Mouse (Mus musculus) MEL (cell line): ENCODE results near the gene Ppp1ca. TPM values are rescaled to one million over a fixed set of nuclear protein-coding genes. Genes with fewer than 3 reads are reported as not detected.
A peak's percentile ranks its signal among the peaks of the same experiment; 100 is the strongest.

Experiments used
- DNase-seq: peaks from one replicate; pipeline ENCODE4 v3.0.0; 2011; ENCODE audit warnings: low read depth, low spot score
- H3K27ac ChIP-seq: 2 replicates; pipeline ENCODE4 v1.5.1; 2012; ENCODE audit warnings: low read depth, mild to moderate bottlenecking, control low read depth, low read length, moderate library complexity; ENCODE audit not compliant: control insufficient read depth
- H3K27me3 ChIP-seq, 2 experiments: fragments of 150-350 bp in 1 of 2; sonication (generic) in 1 of 2; 2 replicates each; pipeline ENCODE4 v1.6.1; 2012; ENCODE audit warnings: low read length in 2 of 2, mild to moderate bottlenecking in 2 of 2, improper control_type of control experiment in 1 of 2, moderate library complexity in 1 of 2; ENCODE audit not compliant: insufficient read depth in 2 of 2, control insufficient read depth in 1 of 2
- H3K36me3 ChIP-seq, 2 experiments: 2 replicates each; pipeline ENCODE4 v1.6.1; 2012 to 2014; ENCODE audit warnings: low read length in 2 of 2, improper control_type of control experiment in 1 of 2, inconsistent platforms in 1 of 2, mild to moderate bottlenecking in 1 of 2; ENCODE audit not compliant: insufficient read depth in 2 of 2, control insufficient read depth in 1 of 2
- H3K4me1 ChIP-seq, 2 experiments: fragments of 150-350 bp in 1 of 2; sonication (generic) in 1 of 2; 2 replicates each; pipeline ENCODE4 v1.6.1; 2012; ENCODE audit warnings: low read length in 2 of 2, improper control_type of control experiment in 1 of 2, mild to moderate bottlenecking in 1 of 2; ENCODE audit not compliant: insufficient read depth in 2 of 2, control insufficient read depth in 1 of 2
- H3K4me3 ChIP-seq, 2 experiments: fragments of 150-350 bp in 1 of 2; sonication (generic) in 1 of 2; 2 replicates each; pipeline ENCODE4 v1.5.1; 2012; ENCODE audit warnings: low read depth in 2 of 2, low read length in 2 of 2, mild to moderate bottlenecking in 2 of 2, moderate library complexity in 2 of 2, control low read depth in 1 of 2, improper control_type of control experiment in 1 of 2; ENCODE audit not compliant: control insufficient read depth in 1 of 2, insufficient read depth in 1 of 2
- H3K79me2 ChIP-seq: 2 replicates; pipeline ENCODE4 v1.6.1; 2012; ENCODE audit warnings: mild to moderate bottlenecking, low read length, moderate library complexity; ENCODE audit not compliant: control insufficient read depth, poor library complexity, insufficient read depth
- H3K9ac ChIP-seq: 2 replicates; pipeline ENCODE4 v1.6.1; 2012; ENCODE audit warnings: low read depth, mild to moderate bottlenecking, control low read depth, low read length, moderate library complexity; ENCODE audit not compliant: control insufficient read depth, poor library complexity, severe bottlenecking
- H3K9me3 ChIP-seq: fragments of 150-350 bp; sonication (generic); replicated peaks from 2 replicates; pipeline ENCODE4 v1.6.1; 2012; ENCODE audit warnings: mild to moderate bottlenecking, low read length, improper control_type of control experiment, moderate library complexity; ENCODE audit not compliant: insufficient read depth
- BHLHE40 ChIP-seq: IDR thresholded peaks from 2 replicates; pipeline ENCODE4 v1.6.1; 2012; ENCODE audit warnings: low read depth, mild to moderate bottlenecking, inconsistent platforms, low read length, improper control_type of control experiment, borderline replicate concordance
- CTCF ChIP-seq, 3 experiments: IDR thresholded peaks in 2 of 3; conservative IDR thresholded peaks in 1 of 3; 2 replicates each; pipeline ENCODE4 v1.5.1; 2011 to 2012; ENCODE audit warnings: low read length in 3 of 3, low read depth in 2 of 3, mild to moderate bottlenecking in 2 of 3, improper control_type of control experiment in 1 of 3, inconsistent platforms in 1 of 3, mixed read lengths in 1 of 3, moderate library complexity in 1 of 3; ENCODE audit not compliant: control insufficient read depth in 1 of 3, insufficient read depth in 1 of 3, poor library complexity in 1 of 3, severe bottlenecking in 1 of 3
- ELF1 ChIP-seq: IDR thresholded peaks from 2 replicates; pipeline ENCODE4 v1.6.1; 2014; ENCODE audit warnings: low read depth, mild to moderate bottlenecking, inconsistent platforms, low read length, improper control_type of control experiment, moderate library complexity
- GABPA ChIP-seq: IDR thresholded peaks from 2 replicates; pipeline ENCODE4 v1.6.1; 2012; ENCODE audit warnings: low read depth, mild to moderate bottlenecking, inconsistent platforms, low read length, improper control_type of control experiment, moderate library complexity
- GATA1 ChIP-seq: IDR thresholded peaks from 2 replicates; pipeline ENCODE4 v1.6.1; 2011; ENCODE audit warnings: low read depth, low read length, improper control_type of control experiment
- HCFC1 ChIP-seq: IDR thresholded peaks from 2 replicates; pipeline ENCODE4 v1.6.1; 2012; ENCODE audit warnings: low read depth, mild to moderate bottlenecking, inconsistent platforms, low read length, improper control_type of control experiment, moderate library complexity
- JUND ChIP-seq: IDR thresholded peaks from 2 replicates; pipeline ENCODE4 v1.6.1; 2011; ENCODE audit warnings: low read depth, mild to moderate bottlenecking, improper control_type of control experiment, low read length
- MAFK ChIP-seq: IDR thresholded peaks from 2 replicates; pipeline ENCODE4 v1.6.1; 2011; ENCODE audit warnings: low read depth, mild to moderate bottlenecking, low read length, improper control_type of control experiment, borderline replicate concordance
- MAZ ChIP-seq: IDR thresholded peaks from 2 replicates; pipeline ENCODE4 v1.6.1; 2012; ENCODE audit warnings: low read depth, mild to moderate bottlenecking, inconsistent platforms, low read length, improper control_type of control experiment
- MEF2A ChIP-seq: IDR thresholded peaks from 2 replicates; pipeline ENCODE4 v1.6.1; 2014; ENCODE audit warnings: low read depth, mild to moderate bottlenecking, inconsistent platforms, low read length, improper control_type of control experiment; ENCODE audit not compliant: poor library complexity, insufficient replicate concordance, severe bottlenecking; ENCODE audit errors: extremely low read depth
- MYB ChIP-seq: IDR thresholded peaks from 2 replicates; pipeline ENCODE4 v1.6.1; 2011; ENCODE audit warnings: mild to moderate bottlenecking, low read depth, low read length, improper control_type of control experiment
- NRF1 ChIP-seq: IDR thresholded peaks from 2 replicates; pipeline ENCODE4 v1.6.1; 2014; ENCODE audit warnings: low read depth, mild to moderate bottlenecking, inconsistent platforms, low read length, improper control_type of control experiment, moderate library complexity; ENCODE audit not compliant: poor library complexity, insufficient read depth, severe bottlenecking
- POLR2A ChIP-seq, 2 experiments: IDR thresholded peaks; 2 replicates each; pipeline ENCODE4 v1.6.1; 2011 to 2012; ENCODE audit warnings: low read length in 2 of 2, mild to moderate bottlenecking in 2 of 2, control low read depth in 1 of 2, improper control_type of control experiment in 1 of 2, low read depth in 1 of 2, moderate library complexity in 1 of 2; ENCODE audit not compliant: control insufficient read depth in 1 of 2, insufficient read depth in 1 of 2, poor library complexity in 1 of 2
- POLR2AphosphoS5 ChIP-seq: IDR thresholded peaks from 2 replicates; pipeline ENCODE4 v1.6.1; 2012; ENCODE audit warnings: low read depth, borderline replicate concordance, mild to moderate bottlenecking, inconsistent platforms, low read length, moderate library complexity, mixed read lengths
- SIN3A ChIP-seq: IDR thresholded peaks from 2 replicates; pipeline ENCODE4 v1.6.1; 2012; ENCODE audit warnings: low read length, improper control_type of control experiment, inconsistent platforms
- TCF12 ChIP-seq: IDR thresholded peaks from 2 replicates; pipeline ENCODE4 v1.6.1; 2014; ENCODE audit warnings: low read depth, mild to moderate bottlenecking, inconsistent platforms, low read length, improper control_type of control experiment, moderate library complexity
- USF1 ChIP-seq: IDR thresholded peaks from 2 replicates; pipeline ENCODE4 v1.6.1; 2014; ENCODE audit warnings: low read depth, mild to moderate bottlenecking, inconsistent platforms, low read length, improper control_type of control experiment, moderate library complexity
- ZC3H11A ChIP-seq: IDR thresholded peaks from 2 replicates; pipeline ENCODE4 v1.6.1; 2012; ENCODE audit warnings: low read depth, mild to moderate bottlenecking, inconsistent platforms, low read length, improper control_type of control experiment
- polyA plus RNA-seq, 2 experiments: library from polyadenylated mRNA; stranded (reverse) in 1 of 2; unstranded in 1 of 2; fragments of >175 nt in 1 of 2; fragments of >200 nt in 1 of 2; gene quantifications; 2 replicates each; pipeline versions ENCODE4 v1.2.1 to v1.2.4; 2012; ENCODE audit warnings: low replicate concordance in 2 of 2, low read depth in 1 of 2; ENCODE audit not compliant: insufficient read length in 2 of 2, insufficient read depth in 1 of 2, missing spikeins in 1 of 2
- total RNA-seq: library from RNA; depleted of rRNA; stranded (reverse); fragments of 300-350 nt; gene quantifications from 2 replicates; pipeline ENCODE4 v1.2.3, GENCODE M21; 2012

Gene Ppp1ca
- total and polyA plus RNA-seq, 3 experiments = 453 to 505 (median 455) TPM

DNA sequence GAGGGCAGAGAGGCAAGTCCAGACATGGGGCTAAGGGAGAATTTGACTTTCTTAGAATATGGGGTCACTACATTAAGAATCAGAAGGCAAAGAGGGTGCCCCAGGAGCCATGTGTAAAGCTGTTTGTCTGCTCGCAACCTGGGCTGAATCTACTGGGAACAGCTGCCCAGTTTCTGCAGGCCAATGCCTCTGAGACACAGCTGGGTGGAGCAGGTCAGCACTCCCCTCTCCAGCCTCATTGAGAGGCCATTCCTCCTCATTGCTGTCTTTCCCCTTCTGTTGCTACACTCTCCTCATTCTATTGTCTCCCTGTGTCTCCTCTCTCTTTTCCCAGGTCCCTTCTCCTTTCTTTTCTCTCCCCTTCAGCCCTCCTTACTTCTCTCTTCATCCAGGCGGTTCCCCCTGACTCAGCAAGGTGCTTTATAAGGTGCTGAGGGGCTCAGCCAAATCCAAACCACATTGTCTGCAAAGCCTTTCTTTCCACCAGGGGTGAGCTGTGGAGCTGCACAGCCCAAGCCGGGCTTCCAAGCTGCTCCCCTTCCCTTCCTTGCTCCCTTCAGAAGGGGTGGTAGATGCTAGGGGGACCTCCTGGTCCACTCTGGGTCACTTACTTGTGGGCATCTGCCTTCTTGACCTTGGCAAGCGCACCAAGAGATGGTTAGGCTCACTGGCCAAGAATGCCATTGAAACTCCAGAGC lies 20.2 kb downstream of the Ppp1ca start:
- no peaks in the 10 kb centered on the region for H3K9me3 ChIP-seq
- TF ChIP-seq MAFK (no peak), MAZ (no peak), CTCF (IDR thresholded peaks at IDR 0.05 in 2 of 3, conservative IDR thresholded peaks at IDR 0.05 in 1 of 3; ENCODE audit: control insufficient read depth in 1 of 3, insufficient read depth in 1 of 3, low read depth in 2 of 3, low read length in 3 of 3, poor library complexity in 1 of 3, severe bottlenecking in 1 of 3) (no peak), SIN3A (no peak), POLR2A (IDR thresholded peaks at IDR 0.05; ENCODE audit: control insufficient read depth in 1 of 2, insufficient read depth in 1 of 2, low read depth in 1 of 2, low read length in 2 of 2, poor library complexity in 1 of 2) (no peak), POLR2AphosphoS5 (no peak), BHLHE40 (no peak), MEF2A (no peak), NRF1 (no peak), GATA1 (no peak), ZC3H11A (no peak), ELF1 (no peak), USF1 (no peak), HCFC1 (no peak), GABPA (no peak)
- DNase-seq = no peak
- no peak overlapping the region for H3K9ac ChIP-seq
- H3K27me3 ChIP-seq = peaks cover 10 to 18% of the 10 kb centered on the region in 2 experiments
- H3K36me3 ChIP-seq = peaks cover 0 to 13% of the 10 kb centered on the region in 2 experiments; a peak in 2 of 4 replicates
- H3K4me3 ChIP-seq = no peak overlapping the region
- no peak overlapping the region for H3K27ac ChIP-seq
- H3K4me1 ChIP-seq = peaks cover 2 to 21% of the 10 kb centered on the region in 2 experiments
- peaks cover 2% of the 10 kb centered on the region; the same call in 1 of the 2 replicates for H3K79me2 ChIP-seq

DNA sequence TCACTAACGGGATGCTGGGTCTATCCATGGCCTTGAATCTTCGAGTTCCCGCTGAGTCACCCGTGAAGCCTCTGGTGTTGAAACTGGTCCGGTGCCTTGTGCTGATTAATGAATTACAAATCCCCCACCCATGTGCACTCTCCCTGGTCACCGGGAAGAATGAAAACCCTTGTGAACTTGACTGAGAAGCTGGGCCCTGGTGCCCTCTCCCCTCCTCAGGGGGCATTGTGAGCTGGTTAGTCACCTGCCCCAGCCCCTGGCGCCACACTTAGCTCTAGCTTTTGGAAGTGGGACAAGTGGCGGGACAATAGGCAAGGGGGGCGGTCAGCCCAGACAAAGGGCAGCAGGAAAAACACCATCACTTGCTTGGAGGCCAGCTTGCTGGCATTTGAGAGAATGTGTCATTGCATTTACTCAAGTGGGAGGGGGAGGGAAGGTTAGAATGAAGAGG lies 21.7 kb downstream of the Ppp1ca start:
- H3K9me3 ChIP-seq = no peaks in the 10 kb centered on the region
- no peak for TF ChIP-seq TCF12
- TF ChIP-seq SIN3A = no peak
- TF ChIP-seq BHLHE40 = no peak
- no peak for TF ChIP-seq HCFC1
- no peak for TF ChIP-seq CTCF (IDR thresholded peaks at IDR 0.05 in 2 of 3, conservative IDR thresholded peaks at IDR 0.05 in 1 of 3; ENCODE audit: control insufficient read depth in 1 of 3, insufficient read depth in 1 of 3, low read depth in 2 of 3, low read length in 3 of 3, poor library complexity in 1 of 3, severe bottlenecking in 1 of 3)
- TF ChIP-seq MYB = no peak
- no peak for TF ChIP-seq GABPA
- no peak for TF ChIP-seq GATA1
- TF ChIP-seq JUND = no peak
- peaks cover 2% of the 10 kb centered on the region; the same call in 1 of the 2 replicates for H3K79me2 ChIP-seq
- peaks cover under 1 to 19% of the 10 kb centered on the region in 2 experiments for H3K4me1 ChIP-seq
- peak overlapping the region; percentile 67 to 92; a peak in 2 of 4 replicates for H3K4me3 ChIP-seq
- H3K36me3 ChIP-seq = peaks cover 0 to 13% of the 10 kb centered on the region in 2 experiments; a peak in 2 of 4 replicates
- peaks cover 10 to 18% of the 10 kb centered on the region in 2 experiments for H3K27me3 ChIP-seq
- no peak overlapping the region for H3K27ac ChIP-seq
- no peak for DNase-seq
- peak overlapping the region; percentile 80; the same call in 1 of the 2 replicates for H3K9ac ChIP-seq
